Mouse (Mus musculus) bone marrow, adult 2 months (tissue): ENCODE measurements around the gene Litaf.

ENCODE experiments used
- CTCF ChIP-seq: fragments of 200-500 bp; IDR thresholded peaks from 2 replicates; pipeline ENCODE4 v1.5.1; 2011; ENCODE audit warnings: low read length, control low read depth; ENCODE audit not compliant: control insufficient read depth, insufficient read depth
- POLR2A ChIP-seq: fragments of 200-500 bp; IDR thresholded peaks from 2 replicates; pipeline ENCODE4 v1.6.1; 2011; ENCODE audit warnings: low read depth, mild to moderate bottlenecking, control low read depth, low read length, borderline replicate concordance; ENCODE audit not compliant: control insufficient read depth

GRCm38 (mm10) chr16:11028206-11028605, 37.8 kb downstream of the Litaf start:
- no peak for TF ChIP-seq POLR2A
- TF ChIP-seq CTCF, result no peak
